Mouse (Mus musculus) kidney, adult 18-20 months (tissue): ENCODE measurements around the gene Tnfsf9.

Experiments used
- DNase-seq: peaks from one replicate; pipeline ENCODE4 v3.0.0; 2021

Tnfsf9 gene

GRCm38 (mm10) chr17:57105181-57106034 lies at the start of gene Tnfsf9:
TSS of gene Tnfsf9 (plus strand) at chr17:57105325.
- peak; percentile 26 for DNase-seq

GRCm38 (mm10) chr17:57056246-57056645 lies 48.9 kb upstream of the Tnfsf9 start:
- no peak for DNase-seq

GRCm38 (mm10) chr17:57058891-57059485 lies 46.1 kb upstream of the Tnfsf9 start, which contains the start of gene Crb3:
TSS of gene Crb3 (plus strand) at chr17:57059105.
- DNase-seq: peak; percentile 52

GRCm38 (mm10) chr17:57059486-57059977 lies 45.6 kb upstream of the Tnfsf9 start, which contains the start of gene Slc25a23:
TSS of gene Slc25a23 (minus strand) at chr17:57059863.
- peak; percentile 74 for DNase-seq

- DNase-seq: peak; percentile 99
Measured at GRCm38 (mm10) chr17:57060231-57060801, 44.8 kb upstream of the Tnfsf9 start.

- peak; percentile 38 for DNase-seq
Measured at GRCm38 (mm10) chr17:57061069-57061468, 44.1 kb upstream of the Tnfsf9 start.

GRCm38 (mm10) chr17:57062011-57062521 lies 43.1 kb upstream of the Tnfsf9 start:
- DNase-seq: peak; percentile 87

- no peak for DNase-seq
Measured at GRCm38 (mm10) chr17:57062548-57062947, 42.6 kb upstream of the Tnfsf9 start.

GRCm38 (mm10) chr17:57063031-57063430 lies 42.1 kb upstream of the Tnfsf9 start:
- DNase-seq: peak; percentile 25

GRCm38 (mm10) chr17:57066908-57067307 lies 38.2 kb upstream of the Tnfsf9 start:
- DNase-seq: no peak

GRCm38 (mm10) chr17:57070272-57070671 lies 34.9 kb upstream of the Tnfsf9 start:
- DNase-seq: no peak

- peak; percentile 28 for DNase-seq
Measured at GRCm38 (mm10) chr17:57070699-57071098, 34.4 kb upstream of the Tnfsf9 start.

- DNase-seq: no peak
Measured at GRCm38 (mm10) chr17:57076916-57077315, 28.2 kb upstream of the Tnfsf9 start.

- no peak for DNase-seq
Measured at GRCm38 (mm10) chr17:57078336-57078735, 26.8 kb upstream of the Tnfsf9 start, which contains the start of gene Dennd1c. TSS of gene Dennd1c (minus strand) at chr17:57078514.

GRCm38 (mm10) chr17:57079919-57080318 lies 25.2 kb upstream of the Tnfsf9 start:
- no peak for DNase-seq

- DNase-seq: no peak
Measured at GRCm38 (mm10) chr17:57081234-57081842, 23.8 kb upstream of the Tnfsf9 start.

- DNase-seq: no peak
Measured at GRCm38 (mm10) chr17:57082481-57082880, 22.6 kb upstream of the Tnfsf9 start.

GRCm38 (mm10) chr17:57085970-57086757 lies 19.0 kb upstream of the Tnfsf9 start:
- DNase-seq: no peak

GRCm38 (mm10) chr17:57087049-57087832 lies 17.9 kb upstream of the Tnfsf9 start, which contains the start of gene Tubb4a:
TSS of gene Tubb4a (minus strand) at chr17:57087782.
- no peak for DNase-seq

- DNase-seq: no peak
Measured at GRCm38 (mm10) chr17:57094222-57094621, 10.9 kb upstream of the Tnfsf9 start.
